Mouse (Mus musculus) frontal cortex, adult 2 months (tissue): Measurements from ENCODE around the gene Desi1. TPM values are rescaled to one million over a fixed set of nuclear protein-coding genes. Genes with fewer than 3 reads are reported as not detected.

ENCODE experiments used
- DNase-seq, 2 experiments: peaks; one replicate each; pipeline ENCODE4 v3.0.0; 2022; ENCODE audit warnings: low spot score in 1 of 2; ENCODE audit errors: extremely low spot score in 1 of 2
- polyA plus RNA-seq: library from polyadenylated mRNA; depleted of rRNA; stranded (reverse); fragments of >200 nt; gene quantifications from 2 replicates; pipeline ENCODE4 v1.2.3, GENCODE M21; 2012

Desi1 gene
- polyA plus RNA-seq, 1 experiment = 112 TPM

GRCm38 (mm10) chr15:81969173-81969572 is 64.5 kb downstream of the Desi1 start:
- DNase-seq = no peak

- DNase-seq = no peak
Observed at GRCm38 (mm10) chr15:81968447-81968846, 65.2 kb downstream of the Desi1 start.

- DNase-seq = no peak
Observed at GRCm38 (mm10) chr15:81967821-81968220, 65.8 kb downstream of the Desi1 start.

- no peak for DNase-seq
Observed at GRCm38 (mm10) chr15:81966062-81966829, 67.4 kb downstream of the Desi1 start.

GRCm38 (mm10) chr15:81964980-81965545 is 68.6 kb downstream of the Desi1 start:
- no peak for DNase-seq

GRCm38 (mm10) chr15:81964262-81964661 is 69.4 kb downstream of the Desi1 start:
- no peak for DNase-seq

- no peak for DNase-seq
Observed at GRCm38 (mm10) chr15:81961078-81961451, 72.6 kb downstream of the Desi1 start.

- peak; percentile 96 to 98 for DNase-seq
Observed at GRCm38 (mm10) chr15:81960171-81961077, 73.2 kb downstream of the Desi1 start, which contains the start of gene Pmm1. TSS of gene Pmm1 (minus strand) at chr15:81960930.

- no peak for DNase-seq
Observed at GRCm38 (mm10) chr15:81958906-81959305, 74.8 kb downstream of the Desi1 start.

GRCm38 (mm10) chr15:81957598-81957997 is 76.1 kb downstream of the Desi1 start:
- DNase-seq = peak in 1 of 2 experiments; percentile 62

- peak in 1 of 2 experiments; percentile 75 for DNase-seq
Observed at GRCm38 (mm10) chr15:81956457-81956856, 77.2 kb downstream of the Desi1 start.

GRCm38 (mm10) chr15:81955414-81955813 is 78.2 kb downstream of the Desi1 start:
- DNase-seq = no peak

GRCm38 (mm10) chr15:81954716-81955115 is 78.9 kb downstream of the Desi1 start:
- no peak for DNase-seq

GRCm38 (mm10) chr15:81954151-81954583 is 79.5 kb downstream of the Desi1 start:
- no peak for DNase-seq

GRCm38 (mm10) chr15:81952310-81952709 is 81.4 kb downstream of the Desi1 start:
- no peak for DNase-seq

- no peak for DNase-seq
Observed at GRCm38 (mm10) chr15:81951159-81951558, 82.5 kb downstream of the Desi1 start.

- DNase-seq = no peak
Observed at GRCm38 (mm10) chr15:81950716-81951115, 82.9 kb downstream of the Desi1 start.

- DNase-seq = no peak
Observed at GRCm38 (mm10) chr15:81949476-81950131, 84.1 kb downstream of the Desi1 start.

- DNase-seq = no peak
Observed at GRCm38 (mm10) chr15:81949076-81949475, 84.6 kb downstream of the Desi1 start.

GRCm38 (mm10) chr15:81943176-81943749 is 90.4 kb downstream of the Desi1 start:
- no peak for DNase-seq
